Mouse (Mus musculus) neural tube, embryonic 14.5 days (tissue): ENCODE data around the gene Dnah9. TPM values are rescaled to one million over a fixed set of nuclear protein-coding genes. Genes with fewer than 3 reads are reported as not detected.

Source experiments
- ATAC-seq: fragments of 200-750 bp; cut with Nextera tagmentation; 2 replicates; pipeline ENCODE4 v1.8.0; 2017; ENCODE audit warnings: low read depth, mild to moderate bottlenecking, moderate TSS enrichment, moderate library complexity
- H3K27ac ChIP-seq: fragments of 300-500 bp; sonication (generic); 2 replicates; pipeline ENCODE4 v1.5.1; 2014; ENCODE audit warnings: low read depth, mild to moderate bottlenecking, control low read depth, low read length, moderate library complexity, mixed read lengths
- H3K27me3 ChIP-seq: fragments of 300-500 bp; sonication (generic); 2 replicates; pipeline ENCODE4 v1.6.1; 2014; ENCODE audit warnings: low read length; ENCODE audit not compliant: control insufficient read depth, insufficient read depth
- H3K36me3 ChIP-seq: fragments of 300-500 bp; sonication (generic); 2 replicates; pipeline ENCODE4 v1.6.1; 2014; ENCODE audit warnings: low read length, mixed read lengths; ENCODE audit not compliant: control insufficient read depth, insufficient read depth
- H3K4me1 ChIP-seq: fragments of 300-500 bp; sonication (generic); 2 replicates; pipeline ENCODE4 v1.6.1; 2014; ENCODE audit warnings: low read length; ENCODE audit not compliant: control insufficient read depth, insufficient read depth
- H3K4me2 ChIP-seq: fragments of 300-500 bp; sonication (generic); 2 replicates; pipeline ENCODE4 v1.6.1; 2014; ENCODE audit warnings: mild to moderate bottlenecking, low read depth, low read length, control low read depth
- H3K4me3 ChIP-seq: fragments of 300-500 bp; sonication (generic); 2 replicates; pipeline ENCODE4 v1.5.1; 2014; ENCODE audit warnings: low read depth, low read length, control low read depth, mixed read lengths
- H3K9ac ChIP-seq: fragments of 300-500 bp; sonication (generic); replicated peaks from 2 replicates; pipeline ENCODE4 v1.6.1; 2014; ENCODE audit warnings: low read depth, mild to moderate bottlenecking, control low read depth, low read length, mixed read lengths
- H3K9me3 ChIP-seq: fragments of 300-500 bp; sonication (generic); 2 replicates; pipeline ENCODE4 v1.6.1; 2016; ENCODE audit warnings: low read length; ENCODE audit not compliant: control insufficient read depth
- WGBS: fragments of 180-500 bp; shearing (Covaris S2); extraction: QIAGEN DNeasy Blood & Tissue Kit; methylation state at CpG from one replicate; pipeline ENCODE4 v1.1.7; 2014; 5-methylcytosine and 5-hydroxymethylcytosine counted together
- polyA plus RNA-seq: library from polyadenylated mRNA; unstranded; fragments of >200 nt; fragmentation: Nextera tagmentation; extraction: Ambion mirVana; gene quantifications from 2 replicates; pipeline ENCODE4 v1.2.1, GENCODE M21; 2014

The Dnah9 gene
- polyA plus RNA-seq, 1 experiment from 2014 or later: 3.4 TPM

GRCm38 (mm10) chr11:65818193-65818592, 350.2 kb downstream of the Dnah9 start:
- no peak overlapping the region for H3K4me2 ChIP-seq
- H3K36me3 ChIP-seq: peaks cover 23% of the 10 kb centered on the region
- 87% methylated on average over 1 of the region's 1 CpGs for WGBS

GRCm38 (mm10) chr11:65816237-65816636, 352.1 kb downstream of the Dnah9 start:
- H3K27ac ChIP-seq: no peak overlapping the region
- no peaks in the 10 kb centered on the region for H3K27me3 ChIP-seq
- no peak overlapping the region for H3K4me3 ChIP-seq
- no peak for ATAC-seq
- 0 out of 2 replicates have a peak, but pooled peaks cover 2% of the 10 kb centered on the region for H3K4me1 ChIP-seq
- H3K4me2 ChIP-seq: no peak overlapping the region
- no peaks in the 10 kb centered on the region for H3K9me3 ChIP-seq
- H3K36me3 ChIP-seq: peaks cover 22% of the 10 kb centered on the region
- 63% methylated on average over 6 of the region's 6 CpGs for WGBS
- H3K9ac ChIP-seq: no peak overlapping the region

More at GRCm38 (mm10) chr11:65818193-65818592, 350.2 kb downstream of the Dnah9 start:
- Histone ChIP-seq H3K27me3 (no peaks in the 10 kb centered on the region), H3K27ac (no peak overlapping the region), H3K4me1 (no peaks in the 10 kb centered on the region), H3K9ac (no peak overlapping the region), H3K4me3 (no peak overlapping the region), H3K9me3 (no peaks in the 10 kb centered on the region)
- no peak for ATAC-seq

GRCm38 (mm10) chr11:65814381-65814780, 354.0 kb downstream of the Dnah9 start:
- no peaks in the 10 kb centered on the region for H3K9me3 ChIP-seq
- no peak overlapping the region for H3K4me2 ChIP-seq
- H3K27me3 ChIP-seq: no peaks in the 10 kb centered on the region
- no peak overlapping the region for H3K27ac ChIP-seq
- no peak for ATAC-seq
- no peak overlapping the region for H3K4me3 ChIP-seq
- WGBS: 87% methylated on average over 9 of the region's 9 CpGs
- H3K9ac ChIP-seq: no peak overlapping the region
- 0 out of 2 replicates have a peak, but pooled peaks cover 2% of the 10 kb centered on the region for H3K4me1 ChIP-seq
- H3K36me3 ChIP-seq: peaks cover 22% of the 10 kb centered on the region

- Histone ChIP-seq H3K4me2 (no peak overlapping the region), H3K27me3 (no peaks in the 10 kb centered on the region), H3K27ac (no peak overlapping the region), H3K4me1 (peaks cover 8% of the 10 kb centered on the region; the same call in 1 of the 2 replicates), H3K9me3 (no peaks in the 10 kb centered on the region), H3K9ac (no peak overlapping the region), H3K4me3 (no peak overlapping the region), H3K36me3 (peaks cover 19% of the 10 kb centered on the region)
- WGBS: 34% methylated on average over 5 of the region's 5 CpGs
- no peak for ATAC-seq
Measured at GRCm38 (mm10) chr11:65812088-65812487, 356.3 kb downstream of the Dnah9 start.

GRCm38 (mm10) chr11:65807601-65808000, 360.8 kb downstream of the Dnah9 start:
- Histone ChIP-seq H3K36me3 (no peaks in the 10 kb centered on the region), H3K4me2 (peak overlapping the region; percentile 94), H3K4me3 (peak overlapping the region; percentile 73), H3K9ac (peak overlapping the region; percentile 63), H3K9me3 (no peaks in the 10 kb centered on the region), H3K27ac (peak overlapping the region; percentile 71; the same call in 1 of the 2 replicates), H3K27me3 (no peaks in the 10 kb centered on the region), H3K4me1 (peaks cover 10% of the 10 kb centered on the region)
- WGBS: 46% methylated on average over 7 of the region's 7 CpGs
- ATAC-seq: 0 out of 2 replicates have a peak, but pooled peaks have one; percentile 1

GRCm38 (mm10) chr11:65806909-65807504, 361.3 kb downstream of the Dnah9 start, which contains the start of gene Zkscan6:
Zkscan6 (plus strand) TSS chr11:65807175.
- H3K27ac ChIP-seq: peak within 1 kb of the TSS; percentile 71
- peak within 1 kb of the TSS; percentile 73 for H3K4me3 ChIP-seq
- peak; percentile 97 for ATAC-seq
- peak within 1 kb of the TSS; percentile 63 for H3K9ac ChIP-seq
- under 1% methylated on average over 58 of the region's 58 CpGs for WGBS
- H3K9me3 ChIP-seq: no peaks in the 10 kb centered on the region
- peak within 1 kb of the TSS; percentile 94 for H3K4me2 ChIP-seq
- peaks cover 8% of the 10 kb centered on the region for H3K4me1 ChIP-seq
- H3K27me3 ChIP-seq: no peaks in the 10 kb centered on the region
- no peaks in the 10 kb centered on the region for H3K36me3 ChIP-seq

GRCm38 (mm10) chr11:65806321-65806904, 361.9 kb downstream of the Dnah9 start:
- peak; percentile 70 for ATAC-seq
- Histone ChIP-seq H3K4me1 (peaks cover 8% of the 10 kb centered on the region), H3K9ac (peak overlapping the region; percentile 63), H3K36me3 (no peaks in the 10 kb centered on the region), H3K4me2 (peak overlapping the region; percentile 94), H3K4me3 (peak overlapping the region; percentile 73), H3K27me3 (no peaks in the 10 kb centered on the region), H3K27ac (peak overlapping the region; percentile 36), H3K9me3 (no peaks in the 10 kb centered on the region)
- 1% methylated on average over 20 of the region's 20 CpGs for WGBS

- H3K4me2 ChIP-seq: no peak overlapping the region
- H3K9ac ChIP-seq: no peak overlapping the region
- no peaks in the 10 kb centered on the region for H3K36me3 ChIP-seq
- peaks cover 2% of the 10 kb centered on the region; the same call in 1 of the 2 replicates for H3K4me1 ChIP-seq
- H3K4me3 ChIP-seq: no peak overlapping the region
- no peak overlapping the region for H3K27ac ChIP-seq
- no peaks in the 10 kb centered on the region for H3K9me3 ChIP-seq
- no peak for ATAC-seq
- 68% methylated on average over 3 of the region's 3 CpGs for WGBS
- H3K27me3 ChIP-seq: no peaks in the 10 kb centered on the region
Measured at GRCm38 (mm10) chr11:65801899-65802298, 366.5 kb downstream of the Dnah9 start.

GRCm38 (mm10) chr11:65795896-65796295, 372.5 kb downstream of the Dnah9 start:
- Histone ChIP-seq H3K4me3 (no peak overlapping the region), H3K36me3 (no peaks in the 10 kb centered on the region), H3K4me2 (no peak overlapping the region), H3K27ac (no peak overlapping the region), H3K4me1 (no peaks in the 10 kb centered on the region), H3K9me3 (no peaks in the 10 kb centered on the region), H3K9ac (no peak overlapping the region), H3K27me3 (no peaks in the 10 kb centered on the region)
- 55% methylated on average over 1 of the region's 1 CpGs for WGBS
- ATAC-seq: no peak
